Mouse (Mus musculus): ENCODE data around the gene Pkm. TPM values are rescaled to one million over a fixed set of nuclear protein-coding genes. Genes with fewer than 3 reads are reported as not detected.

Pkm gene
- total and polyA plus RNA-seq, 3 experiments, result 71.6 to 2,746 (median 710) TPM

GRCm38 (mm10) chr9:59668473-59668872 lies 12.3 kb downstream of the Pkm start:
- no peak for DNase-seq (ENCODE audit: low read depth, low spot score)
- TF ChIP-seq GABPA (IDR thresholded peaks at IDR 0.05; ENCODE audit: low read depth, low read length), result no peak
- TF ChIP-seq RCOR1 (IDR thresholded peaks at IDR 0.05; ENCODE audit: low read depth, low read length), result no peak
- TF ChIP-seq CTCF (IDR thresholded peaks at IDR 0.05 in 2 of 3, conservative IDR thresholded peaks at IDR 0.05 in 1 of 3; ENCODE audit: control insufficient read depth in 1 of 3, insufficient read depth in 1 of 3, low read depth in 2 of 3, low read length in 3 of 3, poor library complexity in 1 of 3, severe bottlenecking in 1 of 3), result peak in 1 of 3 experiments; percentile 10; a peak in 1 of 6 replicates
- TF ChIP-seq MXI1 (IDR thresholded peaks at IDR 0.05; ENCODE audit: low read depth, low read length), result no peak
- TF ChIP-seq JUND (IDR thresholded peaks at IDR 0.05; ENCODE audit: low read depth, low read length), result no peak
- H3K36me3 ChIP-seq (ENCODE audit: control insufficient read depth in 1 of 2, insufficient read depth in 2 of 2, low read length in 2 of 2), result peaks cover 16 to 31% of the 10 kb centered on the region in 2 experiments
- no peaks in the 10 kb centered on the region for H3K9me3 ChIP-seq (replicated peaks; ENCODE audit: insufficient read depth, low read length)
- peaks cover 0 to 11% of the 10 kb centered on the region in 2 experiments; a peak in 3 of 4 replicates for H3K4me1 ChIP-seq (ENCODE audit: control insufficient read depth in 1 of 2, insufficient read depth in 2 of 2, low read length in 2 of 2)
- H3K27ac ChIP-seq (ENCODE audit: control insufficient read depth, low read depth, low read length), result no peak overlapping the region
- H3K9ac ChIP-seq (ENCODE audit: control insufficient read depth, low read depth, low read length, poor library complexity, severe bottlenecking), result no peak overlapping the region
- peaks cover 10% of the 10 kb centered on the region; the same call in 1 of the 2 replicates for H3K79me2 ChIP-seq (ENCODE audit: control insufficient read depth, insufficient read depth, low read length, poor library complexity)
- H3K27me3 ChIP-seq (ENCODE audit: control insufficient read depth in 1 of 2, insufficient read depth in 2 of 2, low read length in 2 of 2), result no peaks in the 10 kb centered on the region
- no peak overlapping the region for H3K4me3 ChIP-seq (ENCODE audit: control insufficient read depth in 1 of 2, insufficient read depth in 1 of 2, low read depth in 2 of 2, low read length in 2 of 2)

- Histone ChIP-seq H3K36me3 (ENCODE audit: control insufficient read depth in 1 of 2, insufficient read depth in 2 of 2, low read length in 2 of 2) (peaks cover 16 to 34% of the 10 kb centered on the region in 2 experiments), H3K79me2 (ENCODE audit: control insufficient read depth, insufficient read depth, low read length, poor library complexity) (peaks cover 3% of the 10 kb centered on the region; the same call in 1 of the 2 replicates), H3K4me1 (ENCODE audit: control insufficient read depth in 1 of 2, insufficient read depth in 2 of 2, low read length in 2 of 2) (peaks cover 0 to 11% of the 10 kb centered on the region in 2 experiments; a peak in 3 of 4 replicates), H3K27me3 (ENCODE audit: control insufficient read depth in 1 of 2, insufficient read depth in 2 of 2, low read length in 2 of 2) (no peaks in the 10 kb centered on the region), H3K4me3 (ENCODE audit: control insufficient read depth in 1 of 2, insufficient read depth in 1 of 2, low read depth in 2 of 2, low read length in 2 of 2) (no peak overlapping the region), H3K9ac (ENCODE audit: control insufficient read depth, low read depth, low read length, poor library complexity, severe bottlenecking) (no peak overlapping the region), H3K27ac (ENCODE audit: control insufficient read depth, low read depth, low read length) (no peak overlapping the region), H3K9me3 (replicated peaks; ENCODE audit: insufficient read depth, low read length) (no peaks in the 10 kb centered on the region)
- DNase-seq (ENCODE audit: low read depth, low spot score), result peak; percentile 39
- TF ChIP-seq CTCF (IDR thresholded peaks at IDR 0.05 in 2 of 3, conservative IDR thresholded peaks at IDR 0.05 in 1 of 3; ENCODE audit: control insufficient read depth in 1 of 3, insufficient read depth in 1 of 3, low read depth in 2 of 3, low read length in 3 of 3, poor library complexity in 1 of 3, severe bottlenecking in 1 of 3) (peak; percentile 8 to 50 (median 22); a peak in 3 of 6 replicates), POLR2AphosphoS2 (IDR thresholded peaks at IDR 0.05; ENCODE audit: low read length) (no peak), RAD21 (IDR thresholded peaks at IDR 0.05; ENCODE audit: low read depth, low read length) (peak; percentile 23), SMC3 (IDR thresholded peaks at IDR 0.05; ENCODE audit: low read depth, low read length) (peak; percentile 33; the same call in 1 of the 2 replicates), USF1 (IDR thresholded peaks at IDR 0.05; ENCODE audit: low read depth, low read length) (no peak), SIN3A (IDR thresholded peaks at IDR 0.05; ENCODE audit: low read length) (no peak), RCOR1 (IDR thresholded peaks at IDR 0.05; ENCODE audit: low read depth, low read length) (no peak), MYC (IDR thresholded peaks at IDR 0.05; ENCODE audit: low read depth, low read length) (0 out of 2 replicates have a peak, but pooled peaks have one; percentile 45), TAL1 (IDR thresholded peaks at IDR 0.05; ENCODE audit: low read length) (no peak), CHD2 (IDR thresholded peaks at IDR 0.05; ENCODE audit: low read length) (no peak), EP300 (IDR thresholded peaks at IDR 0.05; ENCODE audit: low read depth in 1 of 2, low read length in 2 of 2) (no peak), POLR2AphosphoS5 (IDR thresholded peaks at IDR 0.05; ENCODE audit: borderline replicate concordance, low read depth, low read length) (no peak), MAX (IDR thresholded peaks at IDR 0.05; ENCODE audit: low read length) (0 out of 2 replicates have a peak, but pooled peaks have one; percentile 19)
Measured at GRCm38 (mm10) chr9:59669172-59669571, 13.0 kb downstream of the Pkm start.

Data from MEL (cell line).